Mouse (Mus musculus) gastrocnemius, postnatal 36 days (tissue): Measurements from ENCODE around the gene Camta1. TPM values are rescaled to one million over a fixed set of nuclear protein-coding genes. Genes with fewer than 3 reads are reported as not detected.
A peak's percentile ranks its signal among the peaks of the same experiment; 100 is the strongest.

Source experiments
- DNase-seq, 2 experiments: peaks; one replicate each; pipeline ENCODE4 v3.0.0; 2022
- intact Hi-C: fragments of 180-260 bp; cut with DNase I; formaldehyde crosslinking; loops from one replicate; pipeline ENCODE4 v1.15.1; 2025
- total RNA-seq, 2 experiments: library from RNA; stranded (reverse); gene quantifications; 2 replicates each; pipeline ENCODE4 v1.2.3; 2021

Camta1 gene
- total RNA-seq, 2 experiments from 2014 or later, result 93.4 to 109 TPM

DNA sequence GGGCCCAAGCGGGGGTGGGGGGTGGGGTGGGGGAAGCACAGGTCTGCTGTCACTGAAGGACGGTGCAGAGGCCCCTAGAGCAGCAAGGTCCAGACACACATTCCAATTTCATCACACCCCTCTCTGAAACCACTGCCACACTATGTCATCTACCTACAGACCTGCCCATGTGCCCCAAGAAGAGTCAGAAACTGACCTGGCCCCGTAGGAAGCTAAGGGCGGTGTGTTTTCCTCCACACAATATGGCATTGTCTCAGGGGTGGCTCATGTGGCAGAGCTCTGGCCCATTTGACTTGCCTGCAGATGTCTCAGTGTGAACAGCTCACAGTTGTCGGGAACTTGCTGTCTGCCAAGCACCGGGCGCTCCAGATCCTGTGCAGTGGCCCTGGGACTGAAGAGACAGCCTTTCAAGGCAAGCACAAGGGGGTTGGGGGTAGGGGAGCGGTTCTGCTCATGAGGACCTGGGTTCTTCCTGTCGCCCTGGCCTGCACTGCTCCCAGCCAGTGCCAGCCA is 989.5 kb downstream of the Camta1 start:
- intact Hi-C loops, result no loop called here
- peak; percentile 56 to 61 for DNase-seq

DNA sequence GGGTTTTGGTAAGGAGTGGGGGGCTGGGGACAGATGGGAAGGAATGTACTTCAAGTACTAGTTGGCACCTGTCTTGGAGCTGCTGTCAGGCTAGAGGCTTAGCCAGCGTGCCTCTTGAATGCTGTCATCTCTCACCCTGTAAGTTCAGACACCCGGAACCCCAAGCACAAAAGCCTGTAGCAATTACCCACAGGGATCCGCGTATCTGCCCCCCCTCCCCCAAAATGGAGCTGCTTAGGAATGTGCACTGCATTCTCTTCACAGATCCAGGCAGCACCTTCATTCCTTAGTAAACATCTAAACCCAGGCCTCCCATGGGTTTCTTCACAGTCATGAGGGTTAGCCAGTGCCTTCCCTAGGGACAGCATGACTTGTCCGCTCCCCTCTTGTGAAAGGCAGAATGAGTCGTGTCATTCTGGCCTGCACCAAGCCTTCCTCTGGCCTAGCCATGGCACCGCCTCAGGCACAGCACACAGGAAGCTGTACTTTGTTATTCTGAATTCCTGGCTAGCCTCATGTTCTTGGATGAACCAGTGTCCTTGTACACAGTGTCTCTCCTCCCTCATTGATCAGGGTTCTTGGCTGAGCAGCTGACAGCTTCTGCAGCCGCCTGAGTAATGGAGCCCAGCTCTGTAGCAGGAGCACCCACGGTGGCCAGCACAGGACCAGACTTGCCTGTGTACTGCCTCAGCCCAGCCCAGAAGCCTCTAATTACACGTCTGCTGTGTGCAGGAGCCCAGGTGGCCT is 990.1 kb downstream of the Camta1 start:
- intact Hi-C loops, result no loop called here
- DNase-seq, result peak in 1 of 2 experiments; percentile 71

DNA sequence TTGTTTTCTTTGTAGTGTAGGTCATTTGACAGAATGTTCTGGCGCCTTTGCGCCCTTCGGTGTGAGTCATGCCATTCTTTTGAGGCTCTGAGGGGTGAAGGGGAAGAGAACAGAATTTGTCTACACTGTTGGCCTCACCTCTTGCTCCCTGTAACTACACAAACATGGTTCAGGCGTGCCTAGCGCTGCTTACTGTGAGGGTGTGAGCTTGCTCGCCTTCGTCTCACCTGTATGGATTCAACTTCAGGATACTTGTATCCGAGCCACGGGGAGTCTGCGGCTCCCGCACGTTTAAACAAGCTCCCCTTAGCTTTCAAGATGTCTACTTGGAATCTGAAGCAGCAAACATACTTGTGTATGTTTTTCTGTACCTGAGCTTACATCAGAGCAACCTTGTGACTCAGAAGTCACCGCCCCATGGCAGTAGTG is 990.7 kb downstream of the Camta1 start:
- intact Hi-C loops, result no loop called here
- DNase-seq, result no peak

DNA sequence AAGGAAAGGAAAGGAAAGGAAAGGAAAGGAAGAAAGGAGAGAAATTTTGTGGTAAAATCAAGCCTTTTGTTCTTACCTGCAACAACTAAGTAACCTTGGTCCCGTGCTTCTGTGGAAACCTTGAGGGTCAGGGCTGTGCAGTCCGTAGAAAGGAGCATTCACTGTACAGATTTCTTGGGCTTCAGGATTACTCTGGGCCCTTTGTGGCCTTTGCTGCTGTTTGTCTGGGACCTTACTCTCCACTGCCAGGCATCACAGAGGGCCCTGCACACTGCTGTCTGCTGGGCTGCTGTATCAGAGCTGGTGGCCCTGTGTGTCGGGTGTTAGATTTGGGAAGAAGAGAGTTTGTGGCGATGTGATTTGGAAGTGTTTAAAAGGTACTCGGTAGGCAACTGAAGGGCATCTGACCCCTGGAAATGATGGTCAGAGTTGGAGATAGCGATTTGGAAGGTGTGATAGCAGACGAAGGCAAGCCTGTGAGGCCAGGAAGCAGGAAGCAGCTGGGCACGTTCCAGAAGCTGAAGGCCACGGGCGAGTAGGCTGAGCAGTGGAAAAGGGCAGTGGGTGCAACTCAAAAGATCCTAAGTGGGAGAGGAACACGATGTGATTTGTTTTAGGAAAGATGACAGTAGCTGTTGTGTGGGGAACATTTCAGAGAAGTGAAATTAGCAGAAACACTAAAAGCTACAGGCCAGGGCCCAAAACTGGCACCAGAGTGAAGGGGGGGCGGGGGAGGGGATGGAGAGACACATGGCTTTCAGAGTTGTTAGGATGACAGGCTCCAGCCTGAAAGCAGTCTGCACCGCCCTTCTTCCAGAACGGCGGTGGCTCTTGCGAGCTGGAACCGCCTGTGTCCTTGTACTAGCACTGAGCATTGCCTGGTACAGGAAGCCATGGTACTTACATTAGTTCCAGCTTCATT is 992.1 kb downstream of the Camta1 start:
- intact Hi-C loops, result no loop called here
- no peak for DNase-seq

DNA sequence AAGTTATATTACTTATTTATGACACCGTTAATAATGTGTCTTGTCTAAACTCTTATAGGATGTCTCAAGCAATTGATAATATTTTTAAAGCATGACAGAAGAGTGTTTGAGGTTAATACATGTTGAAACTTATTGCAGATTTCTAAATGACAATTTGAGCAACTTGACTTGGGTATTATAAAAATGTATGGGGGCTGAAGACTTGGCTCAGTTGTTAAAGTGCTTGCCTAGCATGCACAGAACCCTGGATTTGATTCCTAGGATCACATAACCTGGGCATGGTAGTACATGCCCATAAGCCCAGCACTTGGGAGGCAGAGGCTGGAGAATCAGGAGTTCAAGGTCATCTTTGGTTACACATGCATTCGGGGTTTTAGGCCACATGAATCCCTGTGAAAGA is 992.8 kb downstream of the Camta1 start:
- no peak for DNase-seq
- intact Hi-C loops, result no loop called here

DNA sequence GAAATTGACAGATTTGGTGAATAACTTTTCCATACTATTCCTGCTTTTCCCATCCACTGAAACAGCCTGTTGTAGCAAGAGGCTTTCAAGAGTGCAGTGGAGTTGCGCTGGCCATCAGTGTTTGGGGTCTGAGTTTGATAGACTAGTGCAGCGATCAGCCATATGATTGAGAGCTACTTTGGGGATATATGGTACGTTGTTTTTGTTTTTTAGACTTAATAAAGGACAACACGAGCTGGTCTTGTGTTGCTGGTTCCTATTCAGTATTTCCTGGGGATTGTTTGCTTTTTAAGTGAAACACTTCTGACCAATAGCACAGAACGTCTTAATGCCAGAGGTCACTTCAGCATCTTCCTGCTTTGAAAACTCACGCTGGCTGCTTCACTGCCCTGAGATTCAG is 993.5 kb downstream of the Camta1 start:
- DNase-seq, result no peak

More for the DNA sequence above, 993.5 kb downstream of the Camta1 start:
- intact Hi-C loops, result no loop called here

Other genes starting within 250 kb of the Camta1 start
- 10 to 100 TPM; 54.6 to 58.8 TPM for gene Dnajc11, start 71.8 kb upstream of the Camta1 start, total RNA-seq
- 10 to 100 TPM; 28.8 to 35.8 TPM for gene Thap3, start 127.1 kb upstream of the Camta1 start, total RNA-seq
- gene Phf13, start 134.4 kb upstream of the Camta1 start, total RNA-seq, result 1 to 10 TPM; 3.6 to 4.0 TPM
- 10 to 100 TPM; 77.1 to 91.5 TPM for gene Klhl21, start 146.9 kb upstream of the Camta1 start, total RNA-seq
- gene Zbtb48, start 165.8 kb upstream of the Camta1 start, total RNA-seq, result 1 to 10 TPM; 2.5 to 2.8 TPM
- 1 to 10 TPM in 1 of 2 experiments, under 1 TPM in 1; 0.43 to 1.1 TPM for gene Tas1r1, start 176.7 kb upstream of the Camta1 start, total RNA-seq
- gene Nol9, start 177.4 kb upstream of the Camta1 start, total RNA-seq, result 1 to 10 TPM; 8.5 to 10.0 TPM
- 1 to 10 TPM; 6.3 to 6.4 TPM for gene Plekhg5, start 210.6 kb upstream of the Camta1 start, total RNA-seq